Mouse (Mus musculus) liver, embryonic 14.5 days (tissue): ENCODE results near the gene Gm2663.

Experiments used
- CTCF ChIP-seq: IDR thresholded peaks from 2 replicates; pipeline ENCODE4 v1.5.1; 2016; ENCODE audit warnings: antibody characterized with exemption, low read depth, control low read depth
- EP300 ChIP-seq: IDR thresholded peaks from 2 replicates; pipeline ENCODE4 v1.6.1; 2016; ENCODE audit warnings: antibody characterized with exemption, low read depth

DNA sequence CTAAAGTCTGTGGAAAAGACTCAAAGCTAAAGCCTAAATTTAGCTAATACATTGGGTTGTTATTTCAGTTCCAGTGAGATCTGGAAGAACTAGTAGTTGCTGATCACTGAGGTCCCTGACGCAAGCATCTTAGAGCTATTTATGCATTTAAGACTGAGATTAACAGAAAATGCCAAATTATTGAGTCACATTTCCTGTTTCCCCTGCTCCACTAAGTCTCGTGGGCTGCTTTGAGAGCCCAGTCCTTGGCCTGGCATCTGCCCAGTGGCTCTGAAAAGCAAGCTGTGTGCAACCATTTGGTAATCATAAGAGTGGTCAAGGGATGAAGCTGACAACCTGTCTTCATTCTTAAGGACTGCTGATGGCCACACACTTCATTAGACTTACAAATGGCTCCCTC is 27.8 kb upstream of the Gm2663 start:
- no peak for TF ChIP-seq CTCF
- no peak for TF ChIP-seq EP300
